Mouse (Mus musculus): ENCODE measurements around the gene Ksr2. TPM values are rescaled to one million over a fixed set of nuclear protein-coding genes. Genes with fewer than 3 reads are reported as not detected.

Gene Ksr2
- polyA plus RNA-seq, 1 experiment = not detected

GRCm38 (mm10) chr5:117539221-117539620 is 125.4 kb downstream of the Ksr2 start:
- Histone ChIP-seq H3K27ac (ENCODE audit: insufficient read depth, low read length) (no peak overlapping the region), H3K4me3 (ENCODE audit: insufficient read depth, low read length) (no peak overlapping the region), H3K4me1 (ENCODE audit: control insufficient read depth, insufficient read depth, low read length) (no peaks in the 10 kb centered on the region)
- TF ChIP-seq CTCF (IDR thresholded peaks at IDR 0.05; ENCODE audit: borderline replicate concordance, insufficient read depth, low read length) = no peak

DNA sequence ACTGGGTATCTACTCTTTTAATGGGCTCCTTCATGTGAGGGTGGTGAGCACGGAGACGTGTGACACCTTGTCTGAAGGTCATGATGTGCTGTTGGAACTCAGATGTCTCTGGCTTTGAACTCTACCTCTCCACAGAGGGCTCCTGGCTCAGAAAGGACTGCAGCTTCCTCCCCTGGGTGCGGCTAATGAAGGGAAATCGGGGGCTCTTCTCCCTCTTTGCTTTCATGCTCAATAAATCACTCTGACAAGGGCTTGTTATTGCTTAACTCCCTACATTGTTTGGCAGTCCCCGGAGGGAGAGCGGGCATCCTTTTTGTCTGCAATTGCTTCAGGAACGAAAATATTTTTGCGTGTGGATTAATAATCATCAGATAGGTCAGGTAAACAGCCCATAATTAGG is 127.9 kb downstream of the Ksr2 start:
- no peak overlapping the region for H3K4me3 ChIP-seq (ENCODE audit: insufficient read depth, low read length)
- no peaks in the 10 kb centered on the region for H3K4me1 ChIP-seq (ENCODE audit: control insufficient read depth, insufficient read depth, low read length)
- no peak overlapping the region for H3K27ac ChIP-seq (ENCODE audit: insufficient read depth, low read length)
- no peak for TF ChIP-seq POLR2A (IDR thresholded peaks at IDR 0.05; ENCODE audit: low read depth, low read length)
- TF ChIP-seq CTCF (IDR thresholded peaks at IDR 0.05; ENCODE audit: borderline replicate concordance, insufficient read depth, low read length) = no peak

- no peaks in the 10 kb centered on the region for H3K4me1 ChIP-seq (ENCODE audit: control insufficient read depth, insufficient read depth, low read length)
- H3K4me3 ChIP-seq (ENCODE audit: insufficient read depth, low read length) = no peak overlapping the region
- TF ChIP-seq CTCF (IDR thresholded peaks at IDR 0.05; ENCODE audit: borderline replicate concordance, insufficient read depth, low read length) (no peak), POLR2A (IDR thresholded peaks at IDR 0.05; ENCODE audit: low read depth, low read length) (no peak)
- no peak overlapping the region for H3K27ac ChIP-seq (ENCODE audit: insufficient read depth, low read length)
Observed at GRCm38 (mm10) chr5:117546694-117547268, 133.0 kb downstream of the Ksr2 start.

GRCm38 (mm10) chr5:117550992-117551391 is 137.2 kb downstream of the Ksr2 start:
- TF ChIP-seq CTCF (IDR thresholded peaks at IDR 0.05; ENCODE audit: borderline replicate concordance, insufficient read depth, low read length) = no peak
- TF ChIP-seq POLR2A (IDR thresholded peaks at IDR 0.05; ENCODE audit: low read depth, low read length) = no peak
- Histone ChIP-seq H3K27ac (ENCODE audit: insufficient read depth, low read length) (no peak overlapping the region), H3K4me1 (ENCODE audit: control insufficient read depth, insufficient read depth, low read length) (no peaks in the 10 kb centered on the region), H3K4me3 (ENCODE audit: insufficient read depth, low read length) (no peak overlapping the region)

DNA sequence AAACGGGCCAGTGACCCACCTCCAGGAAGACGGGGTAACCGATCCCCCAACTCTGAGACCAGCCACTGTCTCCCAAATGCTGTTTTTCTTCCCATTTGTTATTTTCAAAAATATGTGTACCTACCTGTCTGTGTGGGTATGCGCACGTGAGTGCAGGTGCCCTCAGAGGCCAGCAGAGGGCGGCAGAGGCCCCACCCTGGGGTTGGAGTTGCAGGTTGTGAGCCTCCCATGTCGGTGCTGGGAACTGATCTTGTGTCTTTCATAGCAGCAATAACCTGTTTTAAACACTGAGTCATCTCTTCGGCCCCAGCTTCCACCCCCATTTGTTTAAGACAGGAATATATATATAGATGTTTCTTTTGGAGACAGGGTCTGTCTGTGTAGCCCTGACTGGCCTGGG is 138.3 kb downstream of the Ksr2 start:
- Histone ChIP-seq H3K4me3 (ENCODE audit: insufficient read depth, low read length) (no peak overlapping the region), H3K4me1 (ENCODE audit: control insufficient read depth, insufficient read depth, low read length) (no peaks in the 10 kb centered on the region)

DNA sequence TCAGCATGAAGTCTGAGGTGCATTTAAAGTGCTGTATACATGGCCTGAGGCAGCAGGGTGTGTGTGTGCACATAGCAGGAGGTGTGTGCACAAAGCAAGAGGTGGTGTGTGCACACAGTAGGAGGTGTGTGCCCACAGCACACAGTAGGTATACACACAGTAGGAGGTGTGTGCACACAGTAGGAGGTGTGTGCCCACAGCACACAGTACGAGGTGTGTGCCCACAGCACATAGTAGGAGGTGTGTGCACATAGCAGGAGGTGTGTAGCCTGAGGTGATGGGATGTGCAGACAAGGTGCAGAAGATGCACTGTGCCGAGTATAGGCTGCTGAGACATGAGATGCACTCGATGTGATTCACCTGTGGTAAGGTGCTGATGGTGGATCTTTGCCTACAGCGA is 140.7 kb downstream of the Ksr2 start:
- H3K27ac ChIP-seq (ENCODE audit: insufficient read depth, low read length) = no peak overlapping the region
- H3K4me1 ChIP-seq (ENCODE audit: control insufficient read depth, insufficient read depth, low read length) = no peaks in the 10 kb centered on the region
- H3K4me3 ChIP-seq (ENCODE audit: insufficient read depth, low read length) = no peak overlapping the region
- TF ChIP-seq CTCF (IDR thresholded peaks at IDR 0.05; ENCODE audit: borderline replicate concordance, insufficient read depth, low read length) (no peak), POLR2A (IDR thresholded peaks at IDR 0.05; ENCODE audit: low read depth, low read length) (no peak)

More for the DNA sequence above, 138.3 kb downstream of the Ksr2 start:
- TF ChIP-seq CTCF (IDR thresholded peaks at IDR 0.05; ENCODE audit: borderline replicate concordance, insufficient read depth, low read length) (no peak), POLR2A (IDR thresholded peaks at IDR 0.05; ENCODE audit: low read depth, low read length) (no peak)
- no peak overlapping the region for H3K27ac ChIP-seq (ENCODE audit: insufficient read depth, low read length)

- H3K27ac ChIP-seq (ENCODE audit: insufficient read depth, low read length) = no peak overlapping the region
- H3K4me3 ChIP-seq (ENCODE audit: insufficient read depth, low read length) = no peak overlapping the region
- H3K4me1 ChIP-seq (ENCODE audit: control insufficient read depth, insufficient read depth, low read length) = no peaks in the 10 kb centered on the region
- no peak for TF ChIP-seq CTCF (IDR thresholded peaks at IDR 0.05; ENCODE audit: borderline replicate concordance, insufficient read depth, low read length)
Observed at GRCm38 (mm10) chr5:117556570-117556969, 142.8 kb downstream of the Ksr2 start.

GRCm38 (mm10) chr5:117561080-117561479 is 147.3 kb downstream of the Ksr2 start:
- H3K27ac ChIP-seq (ENCODE audit: insufficient read depth, low read length) = no peak overlapping the region
- no peak overlapping the region for H3K4me3 ChIP-seq (ENCODE audit: insufficient read depth, low read length)
- H3K4me1 ChIP-seq (ENCODE audit: control insufficient read depth, insufficient read depth, low read length) = no peaks in the 10 kb centered on the region
- TF ChIP-seq POLR2A (IDR thresholded peaks at IDR 0.05; ENCODE audit: low read depth, low read length) = no peak
- no peak for TF ChIP-seq CTCF (IDR thresholded peaks at IDR 0.05; ENCODE audit: borderline replicate concordance, insufficient read depth, low read length)

- H3K4me3 ChIP-seq (ENCODE audit: insufficient read depth, low read length) = no peak overlapping the region
- no peaks in the 10 kb centered on the region for H3K4me1 ChIP-seq (ENCODE audit: control insufficient read depth, insufficient read depth, low read length)
- no peak overlapping the region for H3K27ac ChIP-seq (ENCODE audit: insufficient read depth, low read length)
- TF ChIP-seq CTCF (IDR thresholded peaks at IDR 0.05; ENCODE audit: borderline replicate concordance, insufficient read depth, low read length) (no peak), POLR2A (IDR thresholded peaks at IDR 0.05; ENCODE audit: low read depth, low read length) (no peak)
Observed at GRCm38 (mm10) chr5:117566051-117566665, 152.4 kb downstream of the Ksr2 start.

DNA sequence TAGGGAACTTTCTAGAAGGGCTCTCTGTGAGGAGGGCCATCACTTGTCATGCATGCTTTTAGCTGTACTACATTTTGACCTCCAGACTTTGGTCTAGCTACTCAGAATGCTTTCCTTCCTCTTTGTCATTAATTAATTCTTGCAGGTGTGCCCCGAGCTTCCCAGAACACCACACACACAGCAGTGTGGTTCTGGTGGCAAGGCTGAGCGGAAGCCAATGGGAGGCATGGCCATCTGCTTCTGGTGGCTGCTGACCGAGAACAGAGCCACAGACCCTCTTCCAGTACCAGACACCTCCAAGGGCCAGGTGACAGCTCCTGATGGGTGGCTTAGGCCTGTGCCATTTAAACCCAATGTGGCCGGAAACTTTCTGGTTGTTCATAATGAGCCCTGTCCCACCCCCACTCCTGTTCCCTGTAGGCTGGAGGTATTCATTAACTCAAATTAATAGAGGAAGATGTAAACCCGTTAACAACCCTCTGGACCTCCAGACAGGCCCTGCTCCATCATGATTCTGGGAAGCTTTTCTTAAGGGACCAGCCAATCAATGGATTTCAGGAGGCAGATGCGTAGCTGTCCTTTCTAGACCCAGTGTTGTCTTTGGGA is 155.5 kb downstream of the Ksr2 start:
- no peak overlapping the region for H3K27ac ChIP-seq (ENCODE audit: insufficient read depth, low read length)
- no peak for TF ChIP-seq CTCF (IDR thresholded peaks at IDR 0.05; ENCODE audit: borderline replicate concordance, insufficient read depth, low read length)
- no peak for TF ChIP-seq POLR2A (IDR thresholded peaks at IDR 0.05; ENCODE audit: low read depth, low read length)
- no peak overlapping the region for H3K4me3 ChIP-seq (ENCODE audit: insufficient read depth, low read length)

More for the DNA sequence above, 155.5 kb downstream of the Ksr2 start:
- no peaks in the 10 kb centered on the region for H3K4me1 ChIP-seq (ENCODE audit: control insufficient read depth, insufficient read depth, low read length)
